Mouse (Mus musculus) lung, embryonic 15.5 days (tissue): Measurements from ENCODE around the gene Tmc5. TPM values are rescaled to one million over a fixed set of nuclear protein-coding genes. Genes with fewer than 3 reads are reported as not detected.

Experiments used
- ATAC-seq: fragments of 200-750 bp; cut with Nextera tagmentation; 2 replicates; pipeline ENCODE4 v1.8.0; 2017; ENCODE audit warnings: moderate number of reproducible peaks, borderline replicate concordance; ENCODE audit not compliant: low FRiP score, low TSS enrichment; ENCODE audit errors: extremely low read depth
- H3K27ac ChIP-seq: fragments of 300-500 bp; sonication (generic); 2 replicates; pipeline ENCODE4 v1.5.1; 2015; ENCODE audit warnings: moderate library complexity, mild to moderate bottlenecking, inconsistent platforms
- H3K27me3 ChIP-seq: fragments of 300-500 bp; sonication (generic); 2 replicates; pipeline ENCODE4 v1.6.1; 2015; ENCODE audit warnings: inconsistent platforms
- H3K36me3 ChIP-seq: fragments of 300-500 bp; sonication (generic); 2 replicates; pipeline ENCODE4 v1.6.1; 2015; ENCODE audit warnings: inconsistent platforms
- H3K4me1 ChIP-seq: fragments of 300-500 bp; sonication (generic); 2 replicates; pipeline ENCODE4 v1.6.1; 2015; ENCODE audit warnings: inconsistent platforms
- H3K4me2 ChIP-seq: fragments of 300-500 bp; sonication (generic); 2 replicates; pipeline ENCODE4 v1.6.1; 2015; ENCODE audit warnings: inconsistent platforms, mild to moderate bottlenecking, moderate library complexity
- H3K4me3 ChIP-seq: fragments of 300-500 bp; sonication (generic); 2 replicates; pipeline ENCODE4 v1.5.1; 2015; ENCODE audit warnings: mild to moderate bottlenecking, inconsistent platforms
- H3K9ac ChIP-seq: fragments of 300-500 bp; sonication (generic); 2 replicates; pipeline ENCODE4 v1.6.1; 2015; ENCODE audit warnings: inconsistent platforms
- H3K9me3 ChIP-seq: fragments of 300-500 bp; sonication (generic); 2 replicates; pipeline ENCODE4 v1.6.1; 2016; ENCODE audit warnings: inconsistent platforms
- WGBS: fragments of 180-500 bp; shearing (Covaris S2); methylation state at CpG from one replicate; pipeline ENCODE4 v1.1.7; 2015; 5-methylcytosine and 5-hydroxymethylcytosine counted together
- polyA plus RNA-seq: library from polyadenylated mRNA; unstranded; fragments of >200 nt; fragmentation: Nextera tagmentation; extraction: Ambion mirVana; gene quantifications from 2 replicates; pipeline ENCODE4 v1.2.1, GENCODE M21; 2015

The Tmc5 gene
- polyA plus RNA-seq, 1 experiment from 2014 or later, result 0.21 TPM

DNA sequence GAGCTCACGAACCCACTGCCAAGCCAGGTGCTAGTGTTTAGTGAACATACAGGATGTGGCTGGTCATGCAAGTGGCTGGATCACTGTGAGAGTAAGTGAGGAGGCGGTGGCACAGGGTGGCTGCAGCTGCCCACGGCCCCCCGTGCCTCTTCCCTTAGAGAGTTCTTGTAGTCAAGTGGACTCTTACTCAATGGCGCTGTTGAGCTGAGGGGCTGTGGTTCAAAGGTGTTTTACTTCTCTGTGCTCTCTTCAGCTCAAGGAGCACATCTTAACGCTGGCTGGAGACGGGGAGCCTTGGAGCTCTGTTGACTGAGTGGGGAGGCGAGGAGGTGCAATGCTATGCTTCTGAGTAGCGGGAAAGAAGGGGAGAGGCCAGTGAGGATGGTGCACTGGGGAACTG, 126.8 kb downstream of the Tmc5 start:
- 61% methylated on average over 9 of the region's 9 CpGs for WGBS
- Histone ChIP-seq H3K27me3 (no peaks in the 10 kb centered on the region), H3K4me3 (no peak overlapping the region), H3K36me3 (peaks cover 46% of the 10 kb centered on the region), H3K4me1 (peaks cover 7% of the 10 kb centered on the region; the same call in 1 of the 2 replicates), H3K4me2 (no peak overlapping the region), H3K27ac (peak overlapping the region; percentile 71), H3K9me3 (no peaks in the 10 kb centered on the region), H3K9ac (no peak overlapping the region)
- ATAC-seq, result peak; percentile 86

Other genes starting within 250 kb of the Tmc5 start
- gene Syt17, start 149.1 kb upstream of the Tmc5 start, polyA plus RNA-seq, result 2.8 and 3.4 TPM in 2 replicates
- gene Itpripl2, start 105.3 kb upstream of the Tmc5 start, polyA plus RNA-seq, result 7.4 and 8.1 TPM in 2 replicates
- gene Coq7, start 63.9 kb upstream of the Tmc5 start, polyA plus RNA-seq, result 115 and 130 TPM in 2 replicates
- gene Tmc7, start 12.6 kb upstream of the Tmc5 start, polyA plus RNA-seq, result 2.3 TPM in 2 replicates
- gene Gde1, start 108.5 kb downstream of the Tmc5 start, polyA plus RNA-seq, result 122 and 128 TPM in 2 replicates
- gene Ccp110, start 115.3 kb downstream of the Tmc5 start, polyA plus RNA-seq, result 18.4 and 20.3 TPM in 2 replicates
- gene Vps35l, start 142.9 kb downstream of the Tmc5 start, polyA plus RNA-seq, result 63.6 and 64.5 TPM in 2 replicates